Mouse (Mus musculus): ENCODE results near the gene 1700025G04Rik. TPM values are rescaled to one million over a fixed set of nuclear protein-coding genes. Genes with fewer than 3 reads are reported as not detected.

1700025G04Rik gene
- polyA plus RNA-seq, 1 experiment from 2014 or later, result 2.3 TPM

DNA sequence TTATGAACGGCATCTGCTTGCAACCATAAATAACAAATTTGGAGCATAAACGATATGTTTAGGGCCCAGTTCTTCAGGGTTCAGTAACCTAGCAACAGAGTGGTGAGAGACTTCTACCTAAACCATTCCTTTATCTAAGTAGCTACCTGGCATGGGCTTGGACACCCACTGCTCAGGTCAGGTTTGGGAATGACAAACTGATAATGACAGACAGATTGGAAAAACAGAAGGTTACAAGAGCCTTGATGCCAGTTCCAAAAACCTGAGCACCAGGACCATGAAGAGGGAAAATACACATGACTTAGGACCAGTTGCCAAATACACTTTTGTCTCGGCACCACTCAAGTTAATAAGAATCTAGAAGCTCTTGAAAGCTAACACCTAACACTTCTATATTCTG is 71.6 kb downstream of the 1700025G04Rik start:
- Histone ChIP-seq H3K36me3 (ENCODE audit: control insufficient read depth, insufficient read depth) (no peaks in the 10 kb centered on the region), H3K9ac (ENCODE audit: low read depth, low read length) (no peak overlapping the region), H3K9me3 (replicated peaks; ENCODE audit: control insufficient read depth, low read length) (no peaks in the 10 kb centered on the region), H3K4me3 (ENCODE audit: low read depth, low read length) (no peak overlapping the region), H3K27me3 (ENCODE audit: control insufficient read depth, insufficient read depth, low read depth, low read length) (no peaks in the 10 kb centered on the region), H3K4me1 (ENCODE audit: control insufficient read depth, low read depth, low read length) (peaks cover 4% of the 10 kb centered on the region), H3K4me2 (ENCODE audit: low read depth, low read length) (no peak overlapping the region), H3K27ac (ENCODE audit: low read length) (no peak overlapping the region)
- 57% methylated on average over 3 of the region's 3 CpGs for WGBS (ENCODE audit: insufficient replicate concordance)
- ATAC-seq (ENCODE audit: low read depth), result no peak

DNA sequence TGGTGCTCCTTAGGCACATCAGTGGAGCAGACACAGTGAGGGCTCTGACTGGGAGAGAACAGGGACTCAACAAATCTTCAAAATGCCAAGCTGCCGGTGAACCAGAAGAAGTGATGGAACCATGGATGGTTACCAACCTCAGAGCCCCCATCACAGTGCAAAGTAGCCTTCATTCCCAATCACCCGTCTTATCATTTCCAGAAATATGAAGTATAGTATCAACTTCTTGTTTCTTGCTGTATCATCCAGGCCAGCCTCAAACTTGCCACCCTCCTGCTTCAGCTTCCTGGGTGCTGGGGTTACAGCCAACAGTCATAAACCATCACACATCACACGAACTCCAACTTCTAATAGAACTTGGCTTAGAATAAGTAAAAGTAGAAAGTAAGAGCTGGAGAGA is 73.3 kb downstream of the 1700025G04Rik start:
- no peak for ATAC-seq (ENCODE audit: low read depth)
- no peak overlapping the region for H3K4me2 ChIP-seq (ENCODE audit: low read depth, low read length)
- no peaks in the 10 kb centered on the region for H3K36me3 ChIP-seq (ENCODE audit: control insufficient read depth, insufficient read depth)
- H3K4me3 ChIP-seq (ENCODE audit: low read depth, low read length), result no peak overlapping the region
- no peak overlapping the region for H3K27ac ChIP-seq (ENCODE audit: low read length)
- H3K4me1 ChIP-seq (ENCODE audit: control insufficient read depth, low read depth, low read length), result peaks cover 4% of the 10 kb centered on the region
- no peaks in the 10 kb centered on the region for H3K27me3 ChIP-seq (ENCODE audit: control insufficient read depth, insufficient read depth, low read depth, low read length)
- WGBS (ENCODE audit: insufficient replicate concordance), result 43% methylated on average over 3 of the region's 3 CpGs
- no peak overlapping the region for H3K9ac ChIP-seq (ENCODE audit: low read depth, low read length)
- no peaks in the 10 kb centered on the region for H3K9me3 ChIP-seq (replicated peaks; ENCODE audit: control insufficient read depth, low read length)

DNA sequence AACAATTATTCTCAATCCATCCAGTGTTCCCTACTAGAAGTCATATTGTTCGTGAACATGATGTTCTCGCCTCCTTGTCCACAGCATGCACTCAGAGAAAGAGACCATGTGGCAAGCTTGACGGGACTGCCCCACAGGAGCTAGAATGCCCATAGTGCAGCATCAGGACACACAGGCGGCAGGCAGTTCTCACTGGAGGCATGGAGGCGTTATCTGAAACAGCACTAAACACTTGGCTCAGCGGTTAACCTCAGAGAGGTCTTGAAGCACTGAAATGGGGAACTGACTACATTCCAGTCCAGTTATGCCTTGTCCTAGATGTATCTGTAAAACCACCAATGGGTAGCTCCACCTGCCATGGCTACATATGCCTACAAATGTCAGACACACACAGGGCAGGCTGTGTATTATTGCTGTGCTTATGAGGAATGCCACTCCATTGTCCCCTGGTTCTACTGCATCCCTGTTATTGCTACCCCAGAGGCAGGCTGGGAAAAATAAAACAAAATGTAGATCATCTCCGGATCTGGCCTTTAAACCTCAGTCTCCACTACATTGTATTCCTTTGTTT is 74.3 kb downstream of the 1700025G04Rik start:
- WGBS (ENCODE audit: insufficient replicate concordance), result 20% methylated on average over 7 of the region's 7 CpGs
- peak; percentile 55; the same call in 1 of the 2 replicates for ATAC-seq (ENCODE audit: low read depth)
- H3K36me3 ChIP-seq (ENCODE audit: control insufficient read depth, insufficient read depth), result no peaks in the 10 kb centered on the region
- no peak overlapping the region for H3K9ac ChIP-seq (ENCODE audit: low read depth, low read length)
- H3K27me3 ChIP-seq (ENCODE audit: control insufficient read depth, insufficient read depth, low read depth, low read length), result no peaks in the 10 kb centered on the region
- H3K27ac ChIP-seq (ENCODE audit: low read length), result no peak overlapping the region
- H3K4me1 ChIP-seq (ENCODE audit: control insufficient read depth, low read depth, low read length), result peaks cover 4% of the 10 kb centered on the region
- H3K4me3 ChIP-seq (ENCODE audit: low read depth, low read length), result no peak overlapping the region
- H3K9me3 ChIP-seq (replicated peaks; ENCODE audit: control insufficient read depth, low read length), result no peaks in the 10 kb centered on the region
- no peak overlapping the region for H3K4me2 ChIP-seq (ENCODE audit: low read depth, low read length)

DNA sequence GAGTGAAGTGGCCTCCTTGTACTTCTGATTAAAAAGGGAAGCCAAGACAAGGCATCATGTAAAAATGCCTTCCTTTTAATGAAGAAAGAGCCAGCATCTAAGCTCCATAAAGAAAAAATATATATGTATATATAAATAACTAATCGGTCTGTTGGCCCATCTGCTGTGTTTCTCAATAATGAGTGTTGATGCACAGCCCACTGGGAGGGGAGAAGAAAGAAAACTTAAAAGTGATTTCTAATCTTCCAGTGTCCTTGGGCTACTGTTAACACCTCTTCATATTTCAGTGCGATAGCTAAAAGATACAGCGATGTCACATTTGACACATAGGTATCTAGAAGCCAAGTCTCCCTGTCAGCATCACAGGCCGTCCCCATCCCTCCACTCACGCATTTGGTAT is 78.2 kb downstream of the 1700025G04Rik start:
- no peak overlapping the region for H3K4me3 ChIP-seq (ENCODE audit: low read depth, low read length)
- H3K27ac ChIP-seq (ENCODE audit: low read length), result no peak overlapping the region
- H3K4me1 ChIP-seq (ENCODE audit: control insufficient read depth, low read depth, low read length), result peaks cover 4% of the 10 kb centered on the region
- no peaks in the 10 kb centered on the region for H3K36me3 ChIP-seq (ENCODE audit: control insufficient read depth, insufficient read depth)
- H3K9me3 ChIP-seq (replicated peaks; ENCODE audit: control insufficient read depth, low read length), result no peaks in the 10 kb centered on the region
- no peak overlapping the region for H3K9ac ChIP-seq (ENCODE audit: low read depth, low read length)
- 81% methylated on average over 5 of the region's 5 CpGs for WGBS (ENCODE audit: insufficient replicate concordance)
- no peak for ATAC-seq (ENCODE audit: low read depth)
- no peak overlapping the region for H3K4me2 ChIP-seq (ENCODE audit: low read depth, low read length)
- no peaks in the 10 kb centered on the region for H3K27me3 ChIP-seq (ENCODE audit: control insufficient read depth, insufficient read depth, low read depth, low read length)

DNA sequence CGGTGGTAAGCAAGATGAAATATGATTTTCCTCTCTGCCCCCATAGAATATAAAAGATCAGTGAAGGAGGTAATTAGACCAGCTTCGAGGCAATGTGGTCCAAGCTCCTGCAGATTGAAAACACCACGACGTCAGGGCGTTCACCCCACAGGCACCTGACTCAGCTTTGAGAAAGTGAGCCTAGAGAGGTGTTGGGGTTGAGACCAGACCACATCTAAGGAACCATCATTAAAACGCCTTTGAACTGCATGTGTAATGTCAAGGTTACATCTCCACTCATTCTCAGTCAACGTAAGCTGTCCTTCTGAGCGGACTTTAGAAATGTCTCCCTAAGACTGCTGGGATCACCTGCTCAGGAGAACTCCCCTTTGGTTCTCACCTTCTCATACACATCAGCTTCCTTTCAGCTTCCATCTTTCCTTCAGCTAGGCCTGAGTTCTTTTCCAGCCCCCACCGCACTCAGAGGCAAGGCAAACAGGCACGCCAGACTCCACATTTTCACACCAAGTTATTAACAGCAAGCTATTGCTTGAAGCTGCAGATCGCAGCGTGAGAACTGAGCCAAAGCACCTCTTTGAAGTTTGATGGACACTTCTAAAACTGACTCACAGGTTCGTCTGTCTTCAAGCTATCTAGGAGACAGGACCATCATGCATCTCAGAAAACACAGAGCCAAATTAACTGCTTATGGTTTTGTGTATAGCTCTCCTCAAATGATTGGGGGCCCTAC is 79.5 kb downstream of the 1700025G04Rik start:
- H3K4me2 ChIP-seq (ENCODE audit: low read depth, low read length), result no peak overlapping the region
- peaks cover under 1% of the 10 kb centered on the region for H3K4me1 ChIP-seq (ENCODE audit: control insufficient read depth, low read depth, low read length)
- ATAC-seq (ENCODE audit: low read depth), result no peak
- H3K27me3 ChIP-seq (ENCODE audit: control insufficient read depth, insufficient read depth, low read depth, low read length), result no peaks in the 10 kb centered on the region
- no peaks in the 10 kb centered on the region for H3K9me3 ChIP-seq (replicated peaks; ENCODE audit: control insufficient read depth, low read length)
- WGBS (ENCODE audit: insufficient replicate concordance), result 71% methylated on average over 13 of the region's 13 CpGs
- H3K27ac ChIP-seq (ENCODE audit: low read length), result no peak overlapping the region
- H3K36me3 ChIP-seq (ENCODE audit: control insufficient read depth, insufficient read depth), result no peaks in the 10 kb centered on the region
- no peak overlapping the region for H3K4me3 ChIP-seq (ENCODE audit: low read depth, low read length)
- H3K9ac ChIP-seq (ENCODE audit: low read depth, low read length), result no peak overlapping the region

DNA sequence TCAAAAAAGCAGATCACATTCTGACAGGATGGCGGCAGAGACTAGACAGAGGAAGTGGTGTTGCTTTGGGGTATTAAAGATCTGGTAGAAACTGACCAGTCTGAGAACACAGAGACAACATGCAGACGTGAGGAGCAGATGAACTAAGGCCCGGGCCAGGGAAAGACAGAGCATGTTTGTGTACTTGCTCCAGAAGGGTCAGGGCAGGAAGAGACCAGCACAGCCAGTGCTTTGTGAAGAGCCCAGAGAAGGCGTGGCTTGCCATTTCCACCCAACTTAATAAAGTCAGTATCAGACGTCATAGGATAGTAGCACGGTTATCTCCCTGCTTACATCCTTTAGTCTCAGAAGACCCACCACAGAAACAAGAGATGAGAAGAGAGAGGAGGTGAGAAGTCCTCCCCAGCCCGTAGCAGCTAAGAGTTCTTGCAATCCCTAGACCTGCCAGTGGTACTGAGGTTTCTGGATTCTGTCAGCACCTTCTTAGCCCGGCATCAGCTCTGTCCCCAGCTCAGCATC is 81.4 kb downstream of the 1700025G04Rik start:
- Histone ChIP-seq H3K27ac (ENCODE audit: low read length) (no peak overlapping the region), H3K27me3 (ENCODE audit: control insufficient read depth, insufficient read depth, low read depth, low read length) (no peaks in the 10 kb centered on the region), H3K9ac (ENCODE audit: low read depth, low read length) (no peak overlapping the region), H3K4me1 (ENCODE audit: control insufficient read depth, low read depth, low read length) (no peaks in the 10 kb centered on the region), H3K9me3 (replicated peaks; ENCODE audit: control insufficient read depth, low read length) (no peaks in the 10 kb centered on the region), H3K4me3 (ENCODE audit: low read depth, low read length) (no peak overlapping the region), H3K4me2 (ENCODE audit: low read depth, low read length) (no peak overlapping the region), H3K36me3 (ENCODE audit: control insufficient read depth, insufficient read depth) (no peaks in the 10 kb centered on the region)
- WGBS (ENCODE audit: insufficient replicate concordance), result 26% methylated on average over 8 of the region's 8 CpGs
- 0 out of 2 replicates have a peak, but pooled peaks have one; percentile 13 for ATAC-seq (ENCODE audit: low read depth)

DNA sequence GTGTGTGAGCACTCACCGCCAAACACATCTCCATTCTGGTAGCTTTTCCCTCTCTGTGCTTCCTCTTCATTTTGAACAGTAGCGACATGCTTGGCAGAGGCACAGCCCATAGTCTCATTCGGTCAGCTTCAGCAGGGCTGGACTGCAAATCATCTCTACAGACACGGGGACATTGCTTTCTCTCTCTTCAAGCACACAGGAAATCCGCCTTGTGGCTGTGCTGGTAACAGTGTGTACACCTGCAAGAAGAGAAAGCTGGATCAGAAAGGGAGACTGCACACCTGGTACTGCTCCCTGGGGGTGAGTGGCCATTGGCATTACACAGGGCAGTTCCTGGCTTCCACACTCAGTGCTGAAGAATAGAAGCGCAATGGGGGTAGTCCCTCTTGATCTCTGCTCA is 83.4 kb downstream of the 1700025G04Rik start:
- H3K27ac ChIP-seq (ENCODE audit: low read length), result no peak overlapping the region
- no peaks in the 10 kb centered on the region for H3K36me3 ChIP-seq (ENCODE audit: control insufficient read depth, insufficient read depth)
- H3K4me3 ChIP-seq (ENCODE audit: low read depth, low read length), result no peak overlapping the region
- no peak overlapping the region for H3K4me2 ChIP-seq (ENCODE audit: low read depth, low read length)
- H3K9ac ChIP-seq (ENCODE audit: low read depth, low read length), result no peak overlapping the region
- WGBS (ENCODE audit: insufficient replicate concordance), result 65% methylated on average over 6 of the region's 6 CpGs
- no peaks in the 10 kb centered on the region for H3K9me3 ChIP-seq (replicated peaks; ENCODE audit: control insufficient read depth, low read length)
- no peak for ATAC-seq (ENCODE audit: low read depth)
- no peaks in the 10 kb centered on the region for H3K27me3 ChIP-seq (ENCODE audit: control insufficient read depth, insufficient read depth, low read depth, low read length)
- H3K4me1 ChIP-seq (ENCODE audit: control insufficient read depth, low read depth, low read length), result no peaks in the 10 kb centered on the region

DNA sequence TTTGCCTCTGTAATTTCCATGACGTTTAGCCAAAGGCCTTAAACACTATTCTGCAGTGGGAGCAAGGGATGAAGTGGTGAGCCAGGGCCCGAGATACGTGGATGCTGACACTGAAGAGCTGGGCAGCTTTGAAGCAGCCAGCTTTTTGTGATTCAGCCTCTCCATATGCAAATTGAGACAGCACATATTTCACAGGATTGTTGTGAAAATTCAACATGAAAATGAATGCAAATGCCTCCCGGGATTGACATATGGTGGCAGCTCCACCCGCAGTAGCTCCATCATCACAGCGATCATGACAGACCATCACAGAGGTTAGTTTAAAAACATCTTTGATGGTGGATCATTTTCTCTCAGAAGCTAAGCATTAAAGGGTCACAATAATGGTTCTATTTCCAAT is 85.4 kb downstream of the 1700025G04Rik start:
- no peak overlapping the region for H3K4me3 ChIP-seq (ENCODE audit: low read depth, low read length)
- no peaks in the 10 kb centered on the region for H3K27me3 ChIP-seq (ENCODE audit: control insufficient read depth, insufficient read depth, low read depth, low read length)
- no peak overlapping the region for H3K27ac ChIP-seq (ENCODE audit: low read length)
- no peaks in the 10 kb centered on the region for H3K36me3 ChIP-seq (ENCODE audit: control insufficient read depth, insufficient read depth)
- H3K9ac ChIP-seq (ENCODE audit: low read depth, low read length), result no peak overlapping the region
- H3K4me2 ChIP-seq (ENCODE audit: low read depth, low read length), result no peak overlapping the region
- no peaks in the 10 kb centered on the region for H3K4me1 ChIP-seq (ENCODE audit: control insufficient read depth, low read depth, low read length)
- 75% methylated on average over 6 of the region's 6 CpGs for WGBS (ENCODE audit: insufficient replicate concordance)
- no peaks in the 10 kb centered on the region for H3K9me3 ChIP-seq (replicated peaks; ENCODE audit: control insufficient read depth, low read length)
- no peak for ATAC-seq (ENCODE audit: low read depth)

DNA sequence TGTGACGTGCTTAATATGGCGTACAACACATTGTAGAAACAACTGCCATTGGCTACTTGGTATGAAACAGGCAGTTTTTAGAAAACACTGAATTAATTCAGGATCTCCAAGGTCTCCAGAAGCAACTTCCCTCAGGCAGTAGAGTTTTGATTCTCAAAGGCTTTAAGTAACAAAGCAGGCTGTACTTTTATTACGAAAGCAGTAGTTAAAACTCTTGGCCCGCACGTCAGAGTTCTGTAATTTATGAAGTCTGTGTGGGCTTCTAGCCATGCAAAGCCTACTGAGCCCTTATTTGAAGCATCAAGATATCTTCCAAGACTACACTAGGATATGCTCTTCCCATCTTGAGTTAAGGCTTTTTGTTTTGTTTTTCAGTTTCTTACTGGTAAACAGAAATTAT is 89.5 kb downstream of the 1700025G04Rik start:
- Histone ChIP-seq H3K36me3 (ENCODE audit: control insufficient read depth, insufficient read depth) (no peaks in the 10 kb centered on the region), H3K9ac (ENCODE audit: low read depth, low read length) (no peak overlapping the region), H3K4me2 (ENCODE audit: low read depth, low read length) (no peak overlapping the region), H3K27me3 (ENCODE audit: control insufficient read depth, insufficient read depth, low read depth, low read length) (no peaks in the 10 kb centered on the region), H3K9me3 (replicated peaks; ENCODE audit: control insufficient read depth, low read length) (no peaks in the 10 kb centered on the region), H3K4me1 (ENCODE audit: control insufficient read depth, low read depth, low read length) (no peaks in the 10 kb centered on the region), H3K27ac (ENCODE audit: low read length) (no peak overlapping the region), H3K4me3 (ENCODE audit: low read depth, low read length) (no peak overlapping the region)
- ATAC-seq (ENCODE audit: low read depth), result no peak
- 71% methylated on average over 5 of the region's 5 CpGs for WGBS (ENCODE audit: insufficient replicate concordance)

All from liver, embryonic 16.5 days (tissue).